Mouse (Mus musculus) spleen, adult 2 months (tissue): ENCODE results near the gene Ube2q2. TPM values are rescaled to one million over a fixed set of nuclear protein-coding genes. Genes with fewer than 3 reads are reported as not detected.
A peak's percentile ranks its signal among the peaks of the same experiment; 100 is the strongest.

Experiments used
- DNase-seq, 2 experiments: peaks; one replicate each; pipeline versions ENCODE4 v3.0.0 to v3.0.0-alpha.2; 2012 to 2021; ENCODE audit warnings: low spot score in 2 of 2, low read depth in 1 of 2
- H3K27ac ChIP-seq: fragments of 200-500 bp; 2 replicates; pipeline ENCODE4 v1.5.1; 2012; ENCODE audit warnings: low read length, inconsistent platforms; ENCODE audit not compliant: insufficient read depth
- H3K27me3 ChIP-seq: fragments of 200-500 bp; 2 replicates; pipeline ENCODE4 v1.6.1; 2012; ENCODE audit warnings: mild to moderate bottlenecking, moderate library complexity, low read length, inconsistent platforms; ENCODE audit not compliant: control insufficient read depth, insufficient read depth
- H3K36me3 ChIP-seq: fragments of 200-500 bp; 2 replicates; pipeline ENCODE4 v1.6.1; 2012; ENCODE audit warnings: mild to moderate bottlenecking, low read length, inconsistent platforms; ENCODE audit not compliant: control insufficient read depth, insufficient read depth
- H3K4me1 ChIP-seq: fragments of 200-500 bp; 2 replicates; pipeline ENCODE4 v1.6.1; 2011; ENCODE audit warnings: inconsistent platforms; ENCODE audit not compliant: control insufficient read depth, insufficient read depth, insufficient read length
- H3K4me3 ChIP-seq: fragments of 200-500 bp; 2 replicates; pipeline ENCODE4 v1.5.1; 2011; ENCODE audit warnings: mild to moderate bottlenecking, inconsistent platforms; ENCODE audit not compliant: insufficient read depth, insufficient read length; ENCODE audit errors: extremely low read depth
- CTCF ChIP-seq: fragments of 200-500 bp; IDR thresholded peaks from 2 replicates; pipeline ENCODE4 v1.5.1; 2011; ENCODE audit warnings: mild to moderate bottlenecking, inconsistent platforms; ENCODE audit not compliant: insufficient read depth, insufficient read length, insufficient replicate concordance; ENCODE audit errors: extremely low read depth
- POLR2A ChIP-seq: fragments of 200-500 bp; IDR thresholded peaks from 2 replicates; pipeline ENCODE4 v1.6.1; 2011; ENCODE audit warnings: low read depth, low read length, inconsistent platforms
- WGBS: fragments of 180-500 bp; shearing (Covaris S2); methylation state at CpG from one replicate; pipeline ENCODE4 v1.1.7; 2018; 5-methylcytosine and 5-hydroxymethylcytosine counted together
- polyA plus RNA-seq: library from polyadenylated mRNA; depleted of rRNA; stranded (reverse); fragments of >200 nt; gene quantifications from 2 replicates; pipeline ENCODE4 v1.2.3, GENCODE M21; 2012

The Ube2q2 gene
- polyA plus RNA-seq, 1 experiment: 8.3 TPM

DNA sequence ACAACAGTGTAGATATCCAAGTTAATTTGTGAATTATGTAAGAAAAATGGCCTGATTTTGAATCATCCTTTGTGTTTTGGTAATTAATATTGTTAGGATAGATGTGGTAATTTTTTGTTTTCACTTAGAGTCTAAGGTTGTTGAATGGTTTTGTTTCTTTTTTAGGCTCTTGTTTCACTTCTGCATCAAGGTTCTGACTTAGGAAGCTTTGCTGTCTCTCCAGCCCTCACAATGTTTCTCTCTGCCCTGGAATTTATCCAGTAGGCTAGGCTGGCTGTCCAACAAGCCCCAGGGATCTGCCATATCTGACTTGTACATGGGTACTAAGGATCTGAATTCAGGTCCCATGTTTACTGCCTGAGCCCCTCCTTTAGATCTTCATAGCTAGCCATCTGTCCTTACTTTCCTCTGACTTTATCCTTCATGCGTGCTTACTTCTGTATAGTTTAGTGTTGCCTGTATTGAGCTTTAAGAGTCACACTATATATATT lies 23.6 kb downstream of the Ube2q2 start:
- Histone ChIP-seq H3K4me3 (no peak overlapping the region), H3K27me3 (no peaks in the 10 kb centered on the region), H3K27ac (peak overlapping the region; percentile 70), H3K36me3 (peaks cover 2% of the 10 kb centered on the region; the same call in 1 of the 2 replicates), H3K4me1 (peaks cover 4% of the 10 kb centered on the region)
- DNase-seq: no peak
- TF ChIP-seq CTCF: no peak
- no peak for TF ChIP-seq POLR2A
- WGBS: 74% methylated on average over 1 of the region's 1 CpGs

DNA sequence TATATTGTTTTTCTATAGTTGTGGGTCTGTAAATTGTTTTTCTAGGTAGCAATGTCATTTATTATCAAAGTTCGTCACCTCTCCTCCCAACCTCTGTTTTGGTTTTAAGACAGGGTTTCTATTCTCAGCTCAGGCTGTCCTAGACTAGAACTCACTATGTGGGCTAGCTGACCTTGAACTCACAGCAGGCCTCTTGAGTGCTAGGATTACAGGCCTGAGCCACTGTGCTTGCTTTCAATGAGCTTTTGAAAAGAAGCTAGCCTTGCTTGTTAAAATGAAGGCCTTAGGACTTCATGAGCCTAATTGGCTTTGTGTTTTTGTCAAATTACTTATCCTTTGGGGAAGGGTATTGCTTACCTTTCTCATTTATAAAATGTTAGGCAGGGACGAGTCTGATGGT lies 25.6 kb downstream of the Ube2q2 start:
- H3K4me3 ChIP-seq: no peak overlapping the region
- no peak for DNase-seq
- H3K27ac ChIP-seq: no peak overlapping the region
- no peaks in the 10 kb centered on the region for H3K27me3 ChIP-seq
- TF ChIP-seq CTCF: no peak
- WGBS: 90% methylated on average over 2 of the region's 2 CpGs
- peaks cover 4% of the 10 kb centered on the region for H3K4me1 ChIP-seq
- H3K36me3 ChIP-seq: no peaks in the 10 kb centered on the region; the same call in 1 of the 2 replicates

DNA sequence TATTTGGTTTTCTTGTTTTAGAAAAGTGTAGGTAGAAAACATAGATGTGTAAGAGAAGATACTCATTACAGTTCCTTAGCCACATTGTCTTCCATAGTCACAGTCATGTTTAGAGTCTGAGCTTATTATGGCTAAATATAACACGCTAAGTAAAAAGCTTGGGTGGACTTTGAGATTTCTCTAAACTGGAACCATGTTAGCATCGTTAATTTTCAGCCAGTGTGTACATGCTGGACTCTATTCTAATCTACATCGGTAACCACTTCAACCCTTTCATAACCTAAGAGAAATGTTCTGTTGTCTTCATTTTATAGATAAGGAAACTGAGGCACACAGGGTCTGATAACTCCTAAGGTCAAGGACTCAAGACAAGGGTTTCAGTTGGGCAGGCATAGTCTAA lies 47.2 kb downstream of the Ube2q2 start:
- Histone ChIP-seq H3K4me3 (no peak overlapping the region), H3K36me3 (peaks cover 5% of the 10 kb centered on the region; the same call in 1 of the 2 replicates), H3K27ac (no peak overlapping the region), H3K27me3 (no peaks in the 10 kb centered on the region), H3K4me1 (no peaks in the 10 kb centered on the region)
- 92% methylated on average over 3 of the region's 3 CpGs for WGBS
- DNase-seq: no peak
- no peak for TF ChIP-seq CTCF
- TF ChIP-seq POLR2A: no peak

DNA sequence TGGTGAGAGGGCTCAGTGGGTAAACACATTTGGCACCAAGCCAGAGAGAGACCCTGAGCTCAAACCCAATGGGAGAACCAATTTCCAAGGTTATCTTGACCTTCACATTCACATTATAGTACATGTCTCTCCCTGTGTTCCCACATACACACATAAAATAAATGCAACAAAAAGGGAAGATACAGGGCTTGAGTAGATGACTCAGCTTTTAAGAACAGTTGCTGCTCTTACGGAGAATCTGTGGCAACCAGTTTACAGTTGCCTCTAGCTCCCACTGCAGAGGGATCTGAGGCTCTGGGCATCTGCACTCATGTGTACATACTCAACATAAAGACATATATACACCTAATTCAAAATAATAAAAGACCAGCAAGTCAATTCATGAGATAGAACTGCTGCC lies 49.6 kb downstream of the Ube2q2 start:
- Histone ChIP-seq H3K4me3 (no peak overlapping the region), H3K4me1 (no peaks in the 10 kb centered on the region), H3K27me3 (no peaks in the 10 kb centered on the region), H3K27ac (no peak overlapping the region), H3K36me3 (peaks cover 6% of the 10 kb centered on the region; the same call in 1 of the 2 replicates)
- 84% methylated on average over 1 of the region's 1 CpGs for WGBS
- DNase-seq: no peak
- TF ChIP-seq POLR2A: no peak

- TF ChIP-seq CTCF (no peak), POLR2A (no peak)
- Histone ChIP-seq H3K36me3 (peaks cover 8% of the 10 kb centered on the region; the same call in 1 of the 2 replicates), H3K4me3 (no peak overlapping the region), H3K27me3 (no peaks in the 10 kb centered on the region), H3K27ac (no peak overlapping the region), H3K4me1 (no peaks in the 10 kb centered on the region)
- WGBS: 92% methylated on average over 2 of the region's 2 CpGs
- no peak for DNase-seq
Observed at GRCm38 (mm10) chr9:55199348-55199747, 50.7 kb downstream of the Ube2q2 start.

- no peak for DNase-seq
- Histone ChIP-seq H3K27me3 (no peaks in the 10 kb centered on the region), H3K4me3 (peak overlapping the region; percentile 85), H3K4me1 (peaks cover 4% of the 10 kb centered on the region; the same call in 1 of the 2 replicates), H3K27ac (peak overlapping the region; percentile 84), H3K36me3 (peaks cover 6% of the 10 kb centered on the region)
- 0% methylated on average over 2 of the region's 2 CpGs for WGBS
- no peak for TF ChIP-seq CTCF
- TF ChIP-seq POLR2A: no peak
Observed at GRCm38 (mm10) chr9:55208458-55208789, 59.8 kb downstream of the Ube2q2 start.

DNA sequence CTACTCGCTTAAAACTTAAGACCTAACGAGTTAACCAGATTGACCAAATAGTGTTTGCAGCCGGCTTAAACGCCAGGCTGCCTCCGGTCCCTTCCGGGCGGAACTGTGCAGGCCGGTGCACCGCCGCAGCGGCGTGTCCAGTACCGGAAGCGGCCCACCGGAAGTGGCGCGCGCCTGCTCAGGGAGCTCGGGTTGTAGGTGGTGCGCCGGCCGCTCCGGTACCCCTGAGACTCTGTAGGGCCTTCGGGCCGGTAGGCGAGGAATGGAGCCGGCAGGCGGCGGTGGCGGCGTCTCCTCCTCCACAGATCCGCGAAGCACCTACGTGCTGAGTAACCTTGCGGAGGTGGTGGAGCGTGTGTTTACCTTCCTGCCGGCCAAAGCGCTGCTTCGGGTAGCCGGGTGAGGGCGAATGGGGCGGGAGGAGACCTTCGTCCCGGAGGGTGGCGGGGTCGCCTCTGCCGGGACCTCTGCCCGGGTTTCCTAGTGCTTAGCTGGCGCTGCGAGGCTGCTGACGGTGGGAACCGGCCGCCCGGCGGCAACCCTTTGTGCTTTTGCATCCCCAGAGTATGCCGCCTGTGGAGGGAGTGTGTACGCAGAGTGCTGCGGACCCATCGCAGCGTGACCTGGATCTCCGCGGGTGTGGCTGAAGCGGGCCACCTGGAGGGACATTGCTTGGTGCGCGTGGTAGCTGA lies 60.3 kb downstream of the Ube2q2 start, which contains the start of gene Fbxo22:
Gene Fbxo22 (plus strand): TSS at position 136 of the 692 bp plus-strand sequence.
- Histone ChIP-seq H3K27ac (peak within 1 kb of the TSS; percentile 84), H3K36me3 (peaks cover 8% of the 10 kb centered on the region)
- peak; percentile 41 to 77 for DNase-seq

More for the DNA sequence above, 60.3 kb downstream of the Ube2q2 start, which contains the start of gene Fbxo22:
- Histone ChIP-seq H3K4me1 (peaks cover 4% of the 10 kb centered on the region; the same call in 1 of the 2 replicates), H3K27me3 (no peaks in the 10 kb centered on the region), H3K4me3 (peak within 1 kb of the TSS; percentile 85)
- WGBS: under 1% methylated on average over 65 of the region's 65 CpGs
- TF ChIP-seq POLR2A: peak; percentile 64
- no peak for TF ChIP-seq CTCF
